Mouse (Mus musculus): ENCODE results near the gene Lcn8. TPM values are rescaled to one million over a fixed set of nuclear protein-coding genes. Genes with fewer than 3 reads are reported as not detected.

Lcn8 gene
- polyA plus RNA-seq (2015; fragmentation: Nextera tagmentation; extraction: Ambion mirVana): not detected in 2 replicates

DNA sequence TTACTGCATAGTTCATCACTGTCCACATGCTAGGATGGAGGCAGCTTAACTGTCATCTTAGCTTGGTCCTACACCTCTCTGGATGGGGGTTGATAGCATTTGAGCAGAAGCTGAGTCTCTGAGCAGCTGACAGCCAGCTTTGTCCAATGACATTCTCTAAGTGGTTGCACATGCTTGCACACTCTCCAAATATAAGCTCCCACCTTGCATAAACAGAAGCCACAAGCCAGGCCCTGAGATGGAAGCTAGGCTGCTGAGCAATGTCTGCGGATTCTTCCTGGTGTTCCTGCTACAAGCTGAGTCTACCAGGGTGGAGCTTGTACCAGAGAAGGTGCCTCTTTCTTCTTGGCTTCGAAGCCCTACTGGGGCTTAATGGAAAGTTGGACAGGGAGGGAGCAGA is at the start of gene Lcn8:
TSS of gene Lcn8 (plus strand) at position 219 of the 400 bp plus-strand sequence.
- ATAC-seq: no peak
- WGBS: 83% methylated on average over 2 of the region's 2 CpGs
- H3K36me3 ChIP-seq (ENCODE audit: control insufficient read depth, insufficient read depth, low read length): no peaks in the 10 kb centered on the region

DNA sequence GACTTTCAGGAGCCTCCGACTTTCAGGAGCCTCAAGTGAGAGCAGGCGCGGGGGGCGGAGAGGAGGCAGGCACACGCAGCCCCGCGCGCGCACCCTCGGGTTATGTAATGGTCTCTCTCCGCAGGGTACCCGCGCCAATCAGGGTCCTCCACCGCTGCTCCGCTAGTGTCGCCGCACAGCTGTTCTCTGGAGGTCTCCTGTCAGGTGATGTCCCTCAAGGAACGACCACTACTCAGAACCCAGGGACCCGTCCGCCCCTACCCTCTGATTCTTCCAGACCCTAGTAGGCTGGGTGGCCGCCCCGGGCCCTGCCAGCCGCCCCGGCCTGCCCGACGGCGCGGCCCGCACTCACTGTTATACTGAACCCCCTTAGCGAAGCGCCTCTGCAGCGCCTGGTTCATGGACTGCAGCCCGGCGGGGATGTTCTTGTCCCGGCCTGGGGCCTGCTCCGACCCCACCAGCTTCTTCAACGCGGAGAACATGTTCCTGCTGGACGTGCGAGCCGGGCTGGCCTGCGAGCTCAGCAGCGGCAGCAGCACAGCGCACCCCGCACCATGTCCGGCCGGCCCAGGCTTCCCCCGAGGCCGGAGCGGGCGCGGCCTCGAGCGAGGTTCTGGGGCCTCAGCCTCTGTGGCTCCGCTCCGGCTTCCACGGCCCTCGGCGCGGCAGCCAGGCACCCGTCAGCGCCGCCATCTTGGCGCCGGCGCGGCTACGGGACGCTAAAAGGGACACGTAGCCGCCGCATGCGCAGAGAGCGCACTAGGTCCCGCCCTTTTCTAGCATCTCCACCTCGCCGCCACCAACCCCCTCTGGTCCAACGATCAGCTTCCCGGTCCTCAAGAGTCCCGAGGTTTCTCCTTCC is 44.9 kb upstream of the Lcn8 start, which contains the start of gene Rabl6:
TSS of gene Rabl6 (minus strand) at position 761 of the 862 bp plus-strand sequence.
- Histone ChIP-seq H3K4me3 (ENCODE audit: low read length) (peak within 1 kb of the TSS; percentile 100), H3K27me3 (replicated peaks; ENCODE audit: control insufficient read depth, insufficient read depth, low read length) (no peaks in the 10 kb centered on the region), H3K4me1 (ENCODE audit: control insufficient read depth, insufficient read depth, low read length) (peaks cover 16% of the 10 kb centered on the region), H3K4me2 (ENCODE audit: low read depth, low read length) (peak within 1 kb of the TSS; percentile 59), H3K27ac (ENCODE audit: low read length) (peak within 1 kb of the TSS; percentile 93), H3K9ac (ENCODE audit: low read depth, low read length) (peak within 1 kb of the TSS; percentile 99), H3K9me3 (ENCODE audit: control insufficient read depth, low read length) (no peaks in the 10 kb centered on the region), H3K36me3 (ENCODE audit: control insufficient read depth, insufficient read depth, low read length) (no peaks in the 10 kb centered on the region)
- under 1% methylated on average over 79 of the region's 80 CpGs for WGBS
- peak; percentile 93 for ATAC-seq

More for the DNA sequence above, at the start of gene Lcn8:
- Histone ChIP-seq H3K27ac (ENCODE audit: low read length) (no peak within 1 kb of the TSS), H3K9me3 (ENCODE audit: control insufficient read depth, low read length) (no peaks in the 10 kb centered on the region), H3K9ac (ENCODE audit: low read depth, low read length) (no peak within 1 kb of the TSS), H3K27me3 (replicated peaks; ENCODE audit: control insufficient read depth, insufficient read depth, low read length) (no peaks in the 10 kb centered on the region), H3K4me3 (ENCODE audit: low read length) (no peak within 1 kb of the TSS), H3K4me1 (ENCODE audit: control insufficient read depth, insufficient read depth, low read length) (no peaks in the 10 kb centered on the region), H3K4me2 (ENCODE audit: low read depth, low read length) (no peak within 1 kb of the TSS)

DNA sequence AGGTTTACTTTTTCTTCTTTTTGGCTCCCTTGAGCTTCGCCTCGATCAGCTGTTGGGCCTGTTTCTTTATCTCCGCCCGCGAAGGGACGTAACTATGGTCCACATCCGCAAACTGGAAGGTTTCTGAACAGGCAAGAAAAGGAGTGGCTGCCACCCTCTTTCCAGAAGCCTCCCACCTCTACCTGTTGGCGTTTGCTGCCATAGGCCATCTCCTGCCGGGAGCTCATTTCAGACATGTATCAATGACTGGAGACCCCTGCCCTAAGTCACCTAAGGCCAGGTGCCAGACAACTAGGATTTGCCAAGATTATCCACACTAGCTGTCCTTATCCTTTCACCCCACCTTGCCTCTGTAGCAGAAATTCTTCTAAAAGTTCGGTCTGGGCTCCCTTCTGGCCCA is 44.2 kb upstream of the Lcn8 start:
- H3K9me3 ChIP-seq (ENCODE audit: control insufficient read depth, low read length): no peaks in the 10 kb centered on the region
- H3K36me3 ChIP-seq (ENCODE audit: control insufficient read depth, insufficient read depth, low read length): no peaks in the 10 kb centered on the region
- peak overlapping the region; percentile 99 for H3K9ac ChIP-seq (ENCODE audit: low read depth, low read length)
- H3K27me3 ChIP-seq (replicated peaks; ENCODE audit: control insufficient read depth, insufficient read depth, low read length): no peaks in the 10 kb centered on the region
- H3K4me3 ChIP-seq (ENCODE audit: low read length): peak overlapping the region; percentile 100
- ATAC-seq: peak; percentile 23
- peak overlapping the region; percentile 93; the same call in 1 of the 2 replicates for H3K27ac ChIP-seq (ENCODE audit: low read length)
- 58% methylated on average over 10 of the region's 10 CpGs for WGBS
- H3K4me1 ChIP-seq (ENCODE audit: control insufficient read depth, insufficient read depth, low read length): peaks cover 16% of the 10 kb centered on the region
- H3K4me2 ChIP-seq (ENCODE audit: low read depth, low read length): peak overlapping the region; percentile 59

DNA sequence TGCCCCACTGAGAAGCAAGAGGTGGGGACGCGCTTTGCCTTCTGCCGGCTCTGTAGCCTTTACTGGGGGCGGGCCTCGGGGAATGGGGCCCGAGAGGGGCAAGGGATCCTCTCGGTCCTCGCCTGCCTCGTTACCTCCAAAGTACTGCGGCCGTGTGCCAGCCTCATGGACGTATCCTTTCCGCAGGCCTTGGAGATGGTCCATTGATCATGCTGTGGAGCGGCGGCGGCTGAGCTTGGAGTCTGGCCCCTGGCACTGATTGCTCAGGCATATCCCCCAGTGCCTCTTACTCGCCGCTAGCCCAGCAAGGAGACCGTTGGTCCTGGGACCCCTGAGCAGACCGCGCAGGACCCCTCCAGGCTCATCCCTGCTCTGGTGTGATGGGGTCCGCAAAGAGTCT is 36.5 kb upstream of the Lcn8 start:
- 16% methylated on average over 22 of the region's 22 CpGs for WGBS

DNA sequence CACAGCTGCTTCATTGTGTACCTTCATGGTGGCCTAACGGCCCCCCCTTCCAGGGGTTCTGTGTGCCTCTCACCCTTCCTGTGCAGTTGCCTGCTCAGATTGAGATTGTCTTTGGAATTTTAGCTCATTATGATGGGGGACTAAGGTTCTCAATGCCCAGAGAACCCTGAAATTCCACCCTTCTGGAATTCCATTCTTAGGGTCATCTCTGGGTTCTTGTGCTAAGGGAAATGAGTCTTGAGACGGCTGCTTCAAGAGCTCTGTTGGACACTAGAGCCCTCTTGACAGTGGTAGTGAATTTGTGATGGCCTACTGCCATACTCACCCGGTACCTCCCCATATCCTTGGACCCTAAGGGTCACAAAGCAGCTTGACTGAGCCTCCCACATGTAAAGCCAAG is 35.3 kb upstream of the Lcn8 start, which contains the start of gene Ccdc183:
TSS of gene Ccdc183 (minus strand) at position 101 of the 400 bp plus-strand sequence.
- Histone ChIP-seq H3K27me3 (replicated peaks; ENCODE audit: control insufficient read depth, insufficient read depth, low read length) (peaks cover 25% of the 10 kb centered on the region; the same call in 1 of the 2 replicates), H3K27ac (ENCODE audit: low read length) (no peak within 1 kb of the TSS), H3K4me3 (ENCODE audit: low read length) (no peak within 1 kb of the TSS), H3K36me3 (ENCODE audit: control insufficient read depth, insufficient read depth, low read length) (no peaks in the 10 kb centered on the region), H3K9me3 (ENCODE audit: control insufficient read depth, low read length) (no peaks in the 10 kb centered on the region), H3K9ac (ENCODE audit: low read depth, low read length) (no peak within 1 kb of the TSS), H3K4me1 (ENCODE audit: control insufficient read depth, insufficient read depth, low read length) (peaks cover 7% of the 10 kb centered on the region; the same call in 1 of the 2 replicates), H3K4me2 (ENCODE audit: low read depth, low read length) (no peak within 1 kb of the TSS)
- 80% methylated on average over 3 of the region's 3 CpGs for WGBS
- ATAC-seq: no peak

More for the DNA sequence above, 36.5 kb upstream of the Lcn8 start:
- H3K4me1 ChIP-seq (ENCODE audit: control insufficient read depth, insufficient read depth, low read length): peaks cover 7% of the 10 kb centered on the region; the same call in 1 of the 2 replicates
- peak overlapping the region; percentile 52 for H3K4me2 ChIP-seq (ENCODE audit: low read depth, low read length)
- peaks cover 25% of the 10 kb centered on the region; the same call in 1 of the 2 replicates for H3K27me3 ChIP-seq (replicated peaks; ENCODE audit: control insufficient read depth, insufficient read depth, low read length)
- no peak overlapping the region for H3K27ac ChIP-seq (ENCODE audit: low read length)
- H3K9me3 ChIP-seq (ENCODE audit: control insufficient read depth, low read length): no peaks in the 10 kb centered on the region
- H3K36me3 ChIP-seq (ENCODE audit: control insufficient read depth, insufficient read depth, low read length): no peaks in the 10 kb centered on the region
- no peak overlapping the region for H3K9ac ChIP-seq (ENCODE audit: low read depth, low read length)
- H3K4me3 ChIP-seq (ENCODE audit: low read length): peak overlapping the region; percentile 25
- no peak for ATAC-seq

DNA sequence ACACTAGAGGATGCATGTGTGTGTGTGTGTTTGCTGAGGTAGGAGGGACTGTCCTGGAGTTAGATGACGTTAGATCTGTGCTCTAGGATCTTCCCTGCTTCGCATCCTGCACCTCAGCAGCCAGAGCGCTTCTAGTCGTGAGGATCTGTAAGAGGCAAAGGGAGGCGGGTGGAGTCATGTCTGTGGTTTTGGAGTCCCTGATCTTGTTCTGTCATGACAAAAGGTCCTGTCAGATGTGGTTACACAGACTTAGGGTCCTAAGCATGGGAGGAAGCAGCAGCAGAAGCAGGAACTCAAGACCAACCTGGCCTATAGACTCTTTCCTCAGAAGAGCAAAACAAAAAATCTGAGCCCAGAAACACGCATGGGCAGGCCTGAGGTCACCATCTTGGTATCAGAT is 32.5 kb upstream of the Lcn8 start:
- Histone ChIP-seq H3K9me3 (ENCODE audit: control insufficient read depth, low read length) (no peaks in the 10 kb centered on the region), H3K9ac (ENCODE audit: low read depth, low read length) (no peak overlapping the region), H3K27me3 (replicated peaks; ENCODE audit: control insufficient read depth, insufficient read depth, low read length) (peaks cover 17% of the 10 kb centered on the region; the same call in 1 of the 2 replicates), H3K36me3 (ENCODE audit: control insufficient read depth, insufficient read depth, low read length) (no peaks in the 10 kb centered on the region), H3K4me3 (ENCODE audit: low read length) (no peak overlapping the region), H3K4me1 (ENCODE audit: control insufficient read depth, insufficient read depth, low read length) (peaks cover 7% of the 10 kb centered on the region; the same call in 1 of the 2 replicates), H3K4me2 (ENCODE audit: low read depth, low read length) (no peak overlapping the region), H3K27ac (ENCODE audit: low read length) (no peak overlapping the region)
- 82% methylated on average over 6 of the region's 6 CpGs for WGBS
- no peak for ATAC-seq

DNA sequence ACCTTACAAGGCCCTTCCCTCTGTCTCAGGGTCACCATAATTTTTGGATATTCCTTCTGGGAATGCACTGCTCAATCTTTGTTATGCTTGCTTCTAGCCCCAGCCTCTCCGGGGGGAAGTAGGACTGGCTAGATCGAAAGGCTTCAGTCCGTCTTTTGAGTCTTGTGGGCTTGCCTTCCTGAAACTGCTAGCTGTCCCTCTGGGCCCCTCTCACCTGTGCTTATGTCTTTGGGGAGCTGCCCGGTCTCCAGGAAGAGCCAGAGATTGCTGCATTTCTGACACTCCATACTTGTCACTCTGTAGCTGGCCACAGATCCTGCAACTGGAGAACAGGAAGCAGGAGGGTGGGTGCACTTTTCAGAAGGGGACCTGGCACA is 32.1 kb upstream of the Lcn8 start:
- WGBS: 83% methylated on average over 4 of the region's 4 CpGs
- Histone ChIP-seq H3K4me2 (ENCODE audit: low read depth, low read length) (peak overlapping the region; percentile 90; the same call in 1 of the 2 replicates), H3K9ac (ENCODE audit: low read depth, low read length) (no peak overlapping the region)

DNA sequence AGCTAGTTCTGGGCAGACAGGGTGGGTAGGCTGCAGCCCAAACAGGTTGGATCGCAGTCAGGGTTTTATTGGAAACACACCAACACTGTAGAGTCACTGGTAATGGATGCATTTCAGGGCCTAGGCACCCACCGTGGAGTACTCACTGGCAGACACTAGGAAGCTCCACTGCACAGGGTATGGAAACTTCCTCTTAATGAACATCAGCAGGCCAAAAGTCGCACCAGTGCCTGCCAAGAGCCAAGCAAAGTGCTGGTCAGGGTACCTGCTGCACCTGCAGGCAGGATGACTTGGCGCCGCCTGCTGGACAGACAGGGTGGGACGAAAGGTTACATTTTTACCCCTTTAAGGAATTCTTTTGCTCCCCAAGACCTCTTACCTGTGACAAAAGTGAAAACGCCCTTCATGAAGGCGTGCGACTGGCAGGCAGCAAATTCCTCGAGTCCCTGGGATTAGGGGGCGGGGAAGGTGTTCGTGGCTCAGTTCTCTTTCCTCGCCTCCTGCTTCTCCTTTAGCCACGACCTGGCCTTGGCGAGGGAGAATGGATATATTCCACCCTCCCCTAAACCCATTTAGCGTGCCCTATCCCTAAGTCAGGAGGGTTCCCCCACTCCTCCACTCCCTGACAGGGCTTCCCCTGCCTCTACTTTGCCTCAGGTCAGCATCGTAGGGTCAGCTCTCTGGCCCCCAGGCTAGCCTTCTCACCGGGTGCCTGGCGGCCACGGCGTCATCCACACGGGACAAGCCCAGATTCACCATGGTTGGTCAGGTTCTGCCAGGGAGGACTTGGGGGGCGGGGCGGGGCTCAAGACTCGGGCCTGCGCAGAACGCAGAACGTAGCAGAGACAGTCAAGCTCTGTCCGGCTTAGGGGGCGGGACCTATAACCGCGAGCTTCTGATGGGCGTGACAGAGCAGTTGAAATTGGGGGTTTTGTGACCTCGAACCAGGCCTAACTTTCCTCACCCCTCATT is 31.4 kb upstream of the Lcn8 start, which contains the start of gene Tmem141:
TSS of gene Tmem141 (minus strand) at position 777 of the 972 bp plus-strand sequence.
- ATAC-seq: peak; percentile 96
- H3K27me3 ChIP-seq (replicated peaks; ENCODE audit: control insufficient read depth, insufficient read depth, low read length): peaks cover 5% of the 10 kb centered on the region; the same call in 1 of the 2 replicates
- 0 out of 2 replicates have a peak within 1 kb of the TSS, but pooled peaks have one; percentile 61 for H3K27ac ChIP-seq (ENCODE audit: low read length)
- H3K36me3 ChIP-seq (ENCODE audit: control insufficient read depth, insufficient read depth, low read length): no peaks in the 10 kb centered on the region
- WGBS: 5% methylated on average over 34 of the region's 34 CpGs
- H3K4me2 ChIP-seq (ENCODE audit: low read depth, low read length): peak within 1 kb of the TSS; percentile 90
- peak within 1 kb of the TSS; percentile 72 for H3K9ac ChIP-seq (ENCODE audit: low read depth, low read length)
- H3K4me1 ChIP-seq (ENCODE audit: control insufficient read depth, insufficient read depth, low read length): no peaks in the 10 kb centered on the region
- no peaks in the 10 kb centered on the region for H3K9me3 ChIP-seq (ENCODE audit: control insufficient read depth, low read length)
- peak within 1 kb of the TSS; percentile 66 for H3K4me3 ChIP-seq (ENCODE audit: low read length)

More for the DNA sequence above, 32.1 kb upstream of the Lcn8 start:
- Histone ChIP-seq H3K27ac (ENCODE audit: low read length) (no peak overlapping the region), H3K4me3 (ENCODE audit: low read length) (0 out of 2 replicates have a peak overlapping the region, but pooled peaks have one; percentile 66), H3K4me1 (ENCODE audit: control insufficient read depth, insufficient read depth, low read length) (peaks cover 6% of the 10 kb centered on the region; the same call in 1 of the 2 replicates), H3K27me3 (replicated peaks; ENCODE audit: control insufficient read depth, insufficient read depth, low read length) (peaks cover 12% of the 10 kb centered on the region; the same call in 1 of the 2 replicates), H3K9me3 (ENCODE audit: control insufficient read depth, low read length) (no peaks in the 10 kb centered on the region), H3K36me3 (ENCODE audit: control insufficient read depth, insufficient read depth, low read length) (no peaks in the 10 kb centered on the region)
- no peak for ATAC-seq
